In the genomic region with DNA sequence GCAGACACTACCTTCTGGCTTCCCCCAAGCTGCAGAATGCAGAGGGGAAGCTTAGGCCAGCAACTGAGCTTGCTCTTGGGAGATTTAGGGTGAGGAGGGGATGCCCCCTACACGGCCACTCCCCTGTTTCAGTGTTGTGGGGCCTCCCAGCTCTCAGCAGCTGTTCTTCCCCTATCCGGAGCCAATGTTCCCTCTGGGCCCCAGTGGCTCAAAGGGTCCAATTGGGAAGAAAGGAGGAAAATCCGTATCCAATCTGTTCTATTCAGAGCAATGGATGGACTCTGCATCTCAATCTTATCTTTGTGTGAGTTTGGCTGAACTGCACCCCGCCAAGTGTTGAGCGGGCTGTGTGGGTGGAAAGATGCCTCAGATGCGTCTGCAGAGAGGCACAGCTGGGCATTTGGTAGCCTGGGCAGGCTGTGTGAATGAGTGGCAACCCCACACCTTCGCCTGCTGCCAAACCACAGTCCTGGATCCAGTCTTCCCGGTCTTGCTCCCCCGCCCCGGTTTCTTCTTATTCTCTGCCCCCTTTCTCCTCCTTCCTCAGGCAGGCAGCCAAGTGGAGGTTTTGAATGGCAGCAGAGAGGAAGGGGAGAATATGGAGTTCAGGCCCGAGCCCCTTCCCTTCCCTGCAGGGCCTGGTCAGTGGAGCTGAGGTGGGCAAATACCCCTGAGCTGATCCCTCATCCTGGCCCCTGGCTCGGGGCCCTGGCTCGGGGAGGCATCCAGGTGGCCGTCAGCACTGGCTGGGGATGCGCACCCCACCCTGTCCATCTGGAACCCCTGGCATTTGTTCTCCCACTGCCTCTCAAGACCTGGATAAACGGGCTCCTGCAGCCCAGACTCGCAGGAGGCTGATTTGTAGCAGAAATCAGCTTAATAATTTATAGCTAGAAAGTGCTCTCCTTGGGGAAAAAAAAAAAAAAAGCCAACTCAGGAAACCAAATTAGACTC, we compare ENCODE assay signal across 8 mouse cellular contexts.
A peak's percentile ranks its signal among the peaks of the same experiment; 100 is the strongest.
DNase-seq lines count a peak whose midpoint lies in the region; ATAC-seq and TF ChIP-seq lines count a peak whose summit lies in the region.
"Had no signal": no experiment of that assay in that cellular context is flagged by ENCODE, and none has a peak within 500 bp of the region (broad histone marks: within the 10 kb centered on the region; RNA-seq: fewer than 3 reads in every experiment).

No protein-coding gene starts in this region.

- TF ChIP-seq CTCF in lung, embryonic 14.5 days (IDR thresholded peaks at IDR 0.05; ENCODE audit: low read depth) = no peak
- TF ChIP-seq CTCF in thymus, adult 2 months (IDR thresholded peaks at IDR 0.05; ENCODE audit: borderline replicate concordance, control insufficient read depth, extremely low read depth, insufficient read depth, low read length, poor library complexity) = no peak

- no peak overlapping the region for H3K4me3 ChIP-seq in lung, embryonic 14.5 days (ENCODE audit: low read depth, low read length)
- H3K4me3 ChIP-seq in midbrain, embryonic 13.5 days (replicated peaks) = no peak overlapping the region
- no peak overlapping the region for H3K4me3 ChIP-seq in thymus, adult 2 months (ENCODE audit: control insufficient read depth, insufficient read depth, low read length)
- H3K4me3 ChIP-seq: myocyte had no signal

- H3K9me3 ChIP-seq in lung, embryonic 14.5 days (ENCODE audit: low read depth, low read length) = no peaks in the 10 kb centered on the region
- H3K9me3 ChIP-seq in midbrain, embryonic 13.5 days = no peaks in the 10 kb centered on the region

- H3K27me3 ChIP-seq in lung, embryonic 14.5 days (ENCODE audit: insufficient read depth, low read length) = no peaks in the 10 kb centered on the region
- no peaks in the 10 kb centered on the region for H3K27me3 ChIP-seq in midbrain, embryonic 13.5 days
- H3K27me3 ChIP-seq in thymus, adult 2 months (ENCODE audit: control insufficient read depth, insufficient read depth, low read length) = no peaks in the 10 kb centered on the region

- H3K9ac ChIP-seq in lung, embryonic 14.5 days = no peak overlapping the region
- H3K9ac ChIP-seq in midbrain, embryonic 13.5 days (replicated peaks) = peak overlapping the region; percentile 52

- peak; percentile 35; the same call in 1 of the 2 replicates for ATAC-seq in lung, embryonic 14.5 days (ENCODE audit: insufficient read depth)
- peak; percentile 86 for ATAC-seq in midbrain, embryonic 13.5 days

- peak overlapping the region; percentile 6; the same call in 1 of the 2 replicates for H3K27ac ChIP-seq in lung, embryonic 14.5 days (ENCODE audit: low read depth)
- H3K27ac ChIP-seq in midbrain, embryonic 13.5 days = peak overlapping the region; percentile 92
- H3K27ac ChIP-seq in thymus, adult 2 months (ENCODE audit: control insufficient read depth, insufficient read depth, low read length) = no peak overlapping the region

- no peaks in the 10 kb centered on the region for H3K36me3 ChIP-seq in lung, embryonic 14.5 days (ENCODE audit: insufficient read depth)
- H3K36me3 ChIP-seq in midbrain, embryonic 13.5 days = no peaks in the 10 kb centered on the region
- no peaks in the 10 kb centered on the region for H3K36me3 ChIP-seq in thymus, adult 2 months (ENCODE audit: control insufficient read depth, insufficient read depth, low read length)

- H3K4me1 ChIP-seq in lung, embryonic 14.5 days (ENCODE audit: insufficient read depth) = peaks cover 10% of the 10 kb centered on the region; the same call in 1 of the 2 replicates
- peaks cover 69% of the 10 kb centered on the region for H3K4me1 ChIP-seq in midbrain, embryonic 13.5 days (replicated peaks)
- H3K4me1 ChIP-seq in thymus, adult 2 months (replicated peaks; ENCODE audit: control insufficient read depth, insufficient read depth, low read length) = no peaks in the 10 kb centered on the region

- DNase-seq in lung, embryonic 14.5 days = peak; percentile 54
- no peak for DNase-seq in lung, postnatal 25 days (ENCODE audit: low spot score)
- DNase-seq in cerebellum, adult 9-11 months = peak; percentile 58
- peak; percentile 46 for DNase-seq in gastrocnemius, postnatal 25 days
- no peak for DNase-seq in thymus, adult 2 months
- no peak for DNase-seq in adrenal gland, postnatal 4 days (ENCODE audit: low spot score in 2 of 2)

- WGBS in lung, embryonic 14.5 days = 34% methylated on average over 17 of the region's 17 CpGs
- WGBS in midbrain, embryonic 13.5 days = 20% methylated on average over 17 of the region's 17 CpGs
- WGBS in thymus, adult 2 months = 68% methylated on average over 17 of the region's 17 CpGs

- H3K4me2 ChIP-seq in lung, embryonic 14.5 days = peak overlapping the region; percentile 1; the same call in 1 of the 2 replicates
- H3K4me2 ChIP-seq in midbrain, embryonic 13.5 days (replicated peaks) = peak overlapping the region; percentile 39

- TF ChIP-seq POLR2A in thymus, adult 2 months (IDR thresholded peaks at IDR 0.05; ENCODE audit: control insufficient read depth, extremely low read depth, insufficient read depth, low read length, poor library complexity) = no peak

Comparison
In these comparisons a context has a peak if more than half of its experiments do, and no peak if none do; other contexts are left out.
1. DNase-seq: peak in lung, embryonic 14.5 days (single experiment), cerebellum, adult 9-11 months (single experiment) and gastrocnemius, postnatal 25 days (single experiment); none in lung, postnatal 25 days (single experiment), thymus, adult 2 months (single experiment) and adrenal gland, postnatal 4 days (0 of 2).